Mouse (Mus musculus) liver, postnatal 0 days (tissue): ENCODE data around the gene Wwox.

Source experiments
- CTCF ChIP-seq: sonication (generic); IDR thresholded peaks from 2 replicates; pipeline ENCODE4 v1.5.1; 2016; ENCODE audit warnings: antibody characterized with exemption, low read depth
- EP300 ChIP-seq: IDR thresholded peaks from 2 replicates; pipeline ENCODE4 v1.6.1; 2016; ENCODE audit warnings: antibody characterized with exemption, low read depth, mild to moderate bottlenecking

DNA sequence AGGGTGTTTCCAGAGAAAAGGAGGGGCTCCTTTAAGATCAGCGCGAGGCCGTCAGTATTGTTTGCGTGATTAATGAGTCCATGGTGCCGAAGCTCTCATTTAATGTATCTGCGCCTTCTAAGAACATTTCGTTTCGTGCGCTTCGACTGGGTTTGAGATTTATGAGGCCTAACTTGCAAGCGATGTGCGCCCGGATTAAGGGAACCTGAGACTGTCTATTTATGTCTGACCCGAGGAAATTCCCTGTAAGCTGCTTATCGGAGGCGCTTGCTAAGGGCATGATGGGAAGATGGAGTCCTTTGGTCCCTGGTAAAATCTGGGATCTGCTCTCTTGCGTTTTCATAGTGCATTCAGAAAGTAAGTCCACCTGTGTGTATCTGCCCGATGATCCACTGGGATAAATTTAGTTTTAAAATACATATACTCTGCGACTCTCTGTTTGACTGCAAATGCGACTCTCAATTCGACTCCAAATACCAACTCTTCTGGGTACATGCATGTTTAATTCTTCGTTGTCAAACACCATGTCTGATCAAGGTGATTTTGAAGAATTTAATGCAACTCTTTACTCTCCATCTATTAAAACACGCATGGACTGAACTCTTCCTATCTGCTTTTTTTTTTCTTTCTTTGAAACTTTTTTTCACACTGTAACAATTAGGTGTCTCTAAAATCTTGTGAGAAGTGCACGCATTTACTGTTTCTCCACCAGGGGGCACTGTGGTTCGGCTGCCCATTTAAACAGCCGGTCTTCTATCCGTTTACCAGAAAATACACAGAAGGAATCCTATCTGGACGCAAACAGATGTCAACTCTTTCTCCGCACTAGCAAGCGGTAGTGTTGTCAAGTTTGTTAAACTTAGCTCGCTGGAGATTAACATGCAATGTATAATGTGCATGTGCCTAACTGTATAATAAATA is 331.7 kb downstream of the Wwox start:
- TF ChIP-seq CTCF (peak; percentile 88), EP300 (0 out of 2 replicates have a peak, but pooled peaks have one; percentile 30)
